Mouse (Mus musculus) 3134 (cell line): ENCODE measurements around the gene Gm21854.
"Not testable (repeated sequence)": the region's sequence is repeated elsewhere in the genome, so short reads cannot be mapped to it uniquely, and the experiment has no call there.

Experiments used
- DNase-seq: peaks from one replicate; pipeline ENCODE4 v3.0.0-alpha.2; 2011; ENCODE audit warnings: low spot score; ENCODE audit not compliant: insufficient read length; ENCODE audit errors: extremely low read depth

Gm21854 gene

GRCm38 (mm10) chrY:5656686-5657085 lies at the start of gene Gm21854:
TSS of gene Gm21854 (plus strand) at chrY:5656986.
- DNase-seq, result not testable (repeated sequence)
